Mouse (Mus musculus) brain, embryonic 14.5 days (tissue): ENCODE measurements around the gene Tmem131.

Experiments
- CTCF ChIP-seq: fragments of 200-500 bp; IDR thresholded peaks from 2 replicates; pipeline ENCODE4 v1.5.1; 2012; ENCODE audit warnings: inconsistent platforms, mild to moderate bottlenecking, moderate library complexity, borderline replicate concordance; ENCODE audit not compliant: insufficient read depth, insufficient read length; ENCODE audit errors: extremely low read depth
- POLR2A ChIP-seq: fragments of 200-500 bp; IDR thresholded peaks from 2 replicates; pipeline ENCODE4 v1.6.1; 2012; ENCODE audit warnings: mild to moderate bottlenecking, inconsistent platforms, borderline replicate concordance; ENCODE audit not compliant: poor library complexity, insufficient read depth, insufficient read length, severe bottlenecking; ENCODE audit errors: extremely low read depth

GRCm38 (mm10) chr1:36925781-36926180 lies 17.7 kb downstream of the Tmem131 start:
- TF ChIP-seq CTCF (no peak), POLR2A (no peak)
